Mouse (Mus musculus): ENCODE data around the gene Lin37. TPM values are rescaled to one million over a fixed set of nuclear protein-coding genes. Genes with fewer than 3 reads are reported as not detected.

Lin37 gene
- polyA plus RNA-seq, 1 experiment from 2014 or later = 58.7 TPM

GRCm38 (mm10) chr7:30524487-30524886, 35.2 kb downstream of the Lin37 start:
- H3K4me2 ChIP-seq (ENCODE audit: low read length) = no peak overlapping the region
- no peaks in the 10 kb centered on the region for H3K27me3 ChIP-seq (replicated peaks; ENCODE audit: control insufficient read depth, insufficient read depth, low read length)
- H3K9ac ChIP-seq (ENCODE audit: low read depth, low read length) = no peak overlapping the region
- peaks cover 49% of the 10 kb centered on the region for H3K36me3 ChIP-seq (ENCODE audit: control insufficient read depth, insufficient read depth, low read length)
- no peak overlapping the region for H3K4me3 ChIP-seq (ENCODE audit: low read length)
- no peak overlapping the region for H3K27ac ChIP-seq (ENCODE audit: low read depth, low read length)
- peaks cover 5% of the 10 kb centered on the region for H3K4me1 ChIP-seq (ENCODE audit: control insufficient read depth, insufficient read depth, low read depth, low read length)
- no peaks in the 10 kb centered on the region for H3K9me3 ChIP-seq (ENCODE audit: control insufficient read depth, low read length)
- 79% methylated on average over 6 of the region's 6 CpGs for WGBS
- ATAC-seq = no peak

- 74% methylated on average over 10 of the region's 10 CpGs for WGBS
- ATAC-seq = no peak
- Histone ChIP-seq H3K4me3 (ENCODE audit: low read length) (no peak overlapping the region), H3K27me3 (replicated peaks; ENCODE audit: control insufficient read depth, insufficient read depth, low read length) (no peaks in the 10 kb centered on the region), H3K9me3 (ENCODE audit: control insufficient read depth, low read length) (no peaks in the 10 kb centered on the region), H3K4me1 (ENCODE audit: control insufficient read depth, insufficient read depth, low read depth, low read length) (peaks cover 5% of the 10 kb centered on the region), H3K4me2 (ENCODE audit: low read length) (no peak overlapping the region), H3K27ac (ENCODE audit: low read depth, low read length) (no peak overlapping the region), H3K9ac (ENCODE audit: low read depth, low read length) (no peak overlapping the region), H3K36me3 (ENCODE audit: control insufficient read depth, insufficient read depth, low read length) (peaks cover 37% of the 10 kb centered on the region)
Observed at GRCm38 (mm10) chr7:30522871-30523270, 36.8 kb downstream of the Lin37 start.

- Histone ChIP-seq H3K27me3 (replicated peaks; ENCODE audit: control insufficient read depth, insufficient read depth, low read length) (no peaks in the 10 kb centered on the region), H3K27ac (ENCODE audit: low read depth, low read length) (no peak overlapping the region), H3K9me3 (ENCODE audit: control insufficient read depth, low read length) (no peaks in the 10 kb centered on the region), H3K4me1 (ENCODE audit: control insufficient read depth, insufficient read depth, low read depth, low read length) (peaks cover 5% of the 10 kb centered on the region), H3K36me3 (ENCODE audit: control insufficient read depth, insufficient read depth, low read length) (peaks cover 19% of the 10 kb centered on the region), H3K4me2 (ENCODE audit: low read length) (no peak overlapping the region), H3K9ac (ENCODE audit: low read depth, low read length) (no peak overlapping the region), H3K4me3 (ENCODE audit: low read length) (no peak overlapping the region)
- 66% methylated on average over 5 of the region's 5 CpGs for WGBS
- peak; percentile 3; the same call in 1 of the 2 replicates for ATAC-seq
Observed at GRCm38 (mm10) chr7:30520856-30521255, 38.8 kb downstream of the Lin37 start.

GRCm38 (mm10) chr7:30520396-30520795, 39.2 kb downstream of the Lin37 start:
- peak; percentile 15 for ATAC-seq
- no peak overlapping the region for H3K4me3 ChIP-seq (ENCODE audit: low read length)
- H3K27ac ChIP-seq (ENCODE audit: low read depth, low read length) = no peak overlapping the region
- WGBS = 58% methylated on average over 4 of the region's 4 CpGs
- H3K27me3 ChIP-seq (replicated peaks; ENCODE audit: control insufficient read depth, insufficient read depth, low read length) = no peaks in the 10 kb centered on the region
- H3K4me1 ChIP-seq (ENCODE audit: control insufficient read depth, insufficient read depth, low read depth, low read length) = peaks cover 5% of the 10 kb centered on the region
- no peak overlapping the region for H3K4me2 ChIP-seq (ENCODE audit: low read length)
- H3K9ac ChIP-seq (ENCODE audit: low read depth, low read length) = no peak overlapping the region
- peaks cover 15% of the 10 kb centered on the region for H3K36me3 ChIP-seq (ENCODE audit: control insufficient read depth, insufficient read depth, low read length)
- H3K9me3 ChIP-seq (ENCODE audit: control insufficient read depth, low read length) = no peaks in the 10 kb centered on the region

DNA sequence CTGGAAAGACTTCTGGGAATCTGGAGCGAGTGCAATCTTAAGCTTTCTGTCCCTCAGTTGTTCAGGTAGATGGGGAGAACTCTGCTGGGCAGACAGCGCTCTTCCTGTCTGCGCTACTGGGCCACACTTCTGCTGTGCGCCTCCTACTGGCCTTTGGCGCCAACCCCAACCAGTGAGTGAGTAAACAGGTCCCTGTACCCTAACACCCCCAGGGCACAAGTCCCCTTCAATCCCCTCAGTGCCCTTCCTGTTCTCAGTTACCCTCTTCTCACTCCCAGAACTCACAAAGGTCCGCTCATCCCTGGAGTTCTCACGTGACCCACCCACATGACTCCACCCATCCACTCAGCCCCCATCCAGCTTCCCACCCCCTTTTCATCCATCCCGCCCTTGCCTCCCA, 41.3 kb downstream of the Lin37 start:
- Histone ChIP-seq H3K4me2 (ENCODE audit: low read length) (no peak overlapping the region), H3K36me3 (ENCODE audit: control insufficient read depth, insufficient read depth, low read length) (peaks cover 5% of the 10 kb centered on the region), H3K4me3 (ENCODE audit: low read length) (no peak overlapping the region), H3K9ac (ENCODE audit: low read depth, low read length) (no peak overlapping the region), H3K27me3 (replicated peaks; ENCODE audit: control insufficient read depth, insufficient read depth, low read length) (no peaks in the 10 kb centered on the region), H3K27ac (ENCODE audit: low read depth, low read length) (no peak overlapping the region), H3K4me1 (ENCODE audit: control insufficient read depth, insufficient read depth, low read depth, low read length) (peaks cover 5% of the 10 kb centered on the region), H3K9me3 (ENCODE audit: control insufficient read depth, low read length) (no peaks in the 10 kb centered on the region)
- WGBS = 53% methylated on average over 6 of the region's 8 CpGs
- no peak for ATAC-seq

DNA sequence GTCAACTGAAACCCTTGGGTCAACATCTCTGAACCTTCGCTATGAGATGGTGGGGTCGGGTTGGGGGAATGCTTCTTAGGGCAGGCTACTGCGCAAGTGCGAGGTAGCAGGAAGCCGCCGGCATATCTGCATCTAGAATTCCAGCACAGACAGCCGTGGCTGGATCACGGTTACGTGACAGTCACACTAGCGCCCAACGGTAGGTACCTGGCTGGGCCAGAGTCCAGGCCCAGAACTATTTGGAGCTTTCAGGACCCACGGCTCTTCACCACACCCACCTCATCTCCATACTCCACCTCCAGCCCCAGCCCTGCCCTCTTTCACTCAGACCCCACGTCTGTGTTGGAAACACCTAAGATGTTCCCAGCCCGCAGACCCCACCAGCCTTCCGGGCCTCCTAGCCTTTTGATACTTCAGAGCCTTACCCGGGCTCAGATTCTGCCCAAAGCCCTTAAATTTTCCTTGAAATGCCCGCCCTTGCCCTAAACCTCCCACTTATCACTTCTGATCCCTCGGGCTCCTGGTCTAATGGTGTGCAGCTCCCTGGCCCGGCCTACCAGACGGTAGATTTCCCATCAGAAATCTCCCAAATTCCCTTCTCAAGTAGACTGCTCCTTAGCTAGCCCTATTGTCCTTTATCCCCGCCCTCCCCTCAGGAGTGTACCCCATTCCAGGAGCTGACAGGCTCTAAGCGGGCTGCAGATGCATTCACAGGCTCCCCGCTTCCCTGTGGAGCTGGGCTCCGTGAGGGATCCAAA, 44.5 kb downstream of the Lin37 start:
- no peak overlapping the region for H3K4me2 ChIP-seq (ENCODE audit: low read length)
- no peak overlapping the region for H3K27ac ChIP-seq (ENCODE audit: low read depth, low read length)
- 62% methylated on average over 24 of the region's 24 CpGs for WGBS
- no peak overlapping the region for H3K9ac ChIP-seq (ENCODE audit: low read depth, low read length)
- no peak for ATAC-seq
- H3K27me3 ChIP-seq (replicated peaks; ENCODE audit: control insufficient read depth, insufficient read depth, low read length) = no peaks in the 10 kb centered on the region
- H3K4me1 ChIP-seq (ENCODE audit: control insufficient read depth, insufficient read depth, low read depth, low read length) = no peaks in the 10 kb centered on the region; the same call in 1 of the 2 replicates
- no peaks in the 10 kb centered on the region for H3K36me3 ChIP-seq (ENCODE audit: control insufficient read depth, insufficient read depth, low read length)
- no peaks in the 10 kb centered on the region for H3K9me3 ChIP-seq (ENCODE audit: control insufficient read depth, low read length)
- no peak overlapping the region for H3K4me3 ChIP-seq (ENCODE audit: low read length)

DNA sequence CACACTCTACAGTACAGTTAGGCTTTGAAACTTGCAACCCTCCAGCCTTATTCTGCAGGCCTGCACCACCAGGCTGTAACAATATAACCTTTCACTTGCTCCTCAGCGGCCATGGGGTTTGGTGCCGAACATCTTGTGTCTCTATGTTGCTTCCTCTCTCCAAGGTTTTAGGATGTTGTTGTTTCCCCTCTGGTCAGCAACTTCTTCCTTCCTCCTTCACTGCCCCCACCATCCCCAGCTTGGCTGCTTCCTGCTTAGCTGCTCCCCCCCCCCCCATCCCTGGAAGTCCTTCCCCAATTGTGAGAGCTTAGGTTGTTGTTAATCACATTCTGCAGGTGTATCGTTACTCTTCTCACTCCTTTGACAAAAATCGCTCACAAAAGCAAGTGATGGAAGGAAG, 51.6 kb downstream of the Lin37 start:
- Histone ChIP-seq H3K9me3 (ENCODE audit: control insufficient read depth, low read length) (no peaks in the 10 kb centered on the region), H3K27ac (ENCODE audit: low read depth, low read length) (no peak overlapping the region), H3K27me3 (replicated peaks; ENCODE audit: control insufficient read depth, insufficient read depth, low read length) (no peaks in the 10 kb centered on the region), H3K36me3 (ENCODE audit: control insufficient read depth, insufficient read depth, low read length) (no peaks in the 10 kb centered on the region), H3K9ac (ENCODE audit: low read depth, low read length) (no peak overlapping the region), H3K4me1 (ENCODE audit: control insufficient read depth, insufficient read depth, low read depth, low read length) (no peaks in the 10 kb centered on the region), H3K4me2 (ENCODE audit: low read length) (no peak overlapping the region), H3K4me3 (ENCODE audit: low read length) (no peak overlapping the region)
- ATAC-seq = no peak
- WGBS = 71% methylated on average over 4 of the region's 4 CpGs

Small RNAs within 50 kb of the gene (microRNA-seq; reads per million reads assigned to microRNA genes)
- gene Gm38670 (0.83 reads per million), gene Mir3569 (1.2 reads per million)

Other genes with a start within 250 kb of the Lin37 start
- gene Syne4, start 245.0 kb downstream of the Lin37 start, polyA plus RNA-seq (2015; fragmentation: Nextera tagmentation; extraction: Ambion mirVana) = 14.6 and 14.8 TPM in 2 replicates
- 0.21 and 0.54 TPM in 2 replicates for gene E130208F15Rik, start 238.1 kb downstream of the Lin37 start, polyA plus RNA-seq (2015; fragmentation: Nextera tagmentation; extraction: Ambion mirVana)
- 16.8 and 17.0 TPM in 2 replicates for gene Sdhaf1, start 235.9 kb downstream of the Lin37 start, polyA plus RNA-seq (2015; fragmentation: Nextera tagmentation; extraction: Ambion mirVana)
- gene Lrfn3, start 197.1 kb downstream of the Lin37 start, polyA plus RNA-seq (2015; fragmentation: Nextera tagmentation; extraction: Ambion mirVana) = 15.8 and 16.8 TPM in 2 replicates
- gene Tyrobp, start 146.1 kb downstream of the Lin37 start, polyA plus RNA-seq (2015; fragmentation: Nextera tagmentation; extraction: Ambion mirVana) = 29.7 and 31.5 TPM in 2 replicates
- gene Hcst, start 140.0 kb downstream of the Lin37 start, polyA plus RNA-seq (2015; fragmentation: Nextera tagmentation; extraction: Ambion mirVana) = 0.95 and 0.97 TPM in 2 replicates
- 2.5 and 2.9 TPM in 2 replicates for gene Nfkbid, start 138.1 kb downstream of the Lin37 start, polyA plus RNA-seq (2015; fragmentation: Nextera tagmentation; extraction: Ambion mirVana)
- 742 and 752 TPM in 2 replicates for gene Aplp1, start 114.3 kb downstream of the Lin37 start, polyA plus RNA-seq (2015; fragmentation: Nextera tagmentation; extraction: Ambion mirVana)
- gene Kirrel2, start 102.1 kb downstream of the Lin37 start, polyA plus RNA-seq (2015; fragmentation: Nextera tagmentation; extraction: Ambion mirVana) = 3.0 and 4.2 TPM in 2 replicates
- gene Nphs1, start 101.5 kb downstream of the Lin37 start, polyA plus RNA-seq (2015; fragmentation: Nextera tagmentation; extraction: Ambion mirVana) = 0.98 and 1.7 TPM in 2 replicates
- not detected in 2 replicates for gene Prodh2, start 66.2 kb downstream of the Lin37 start, polyA plus RNA-seq (2015; fragmentation: Nextera tagmentation; extraction: Ambion mirVana)
- gene Arhgap33, start 24.8 kb downstream of the Lin37 start, polyA plus RNA-seq (2015; fragmentation: Nextera tagmentation; extraction: Ambion mirVana) = 94.8 and 134 TPM in 2 replicates
- 14.2 TPM in 2 replicates for gene Hspb6, start 7.7 kb downstream of the Lin37 start, polyA plus RNA-seq (2015; fragmentation: Nextera tagmentation; extraction: Ambion mirVana)
- gene Proser3, start 7.5 kb downstream of the Lin37 start, polyA plus RNA-seq (2015; fragmentation: Nextera tagmentation; extraction: Ambion mirVana) = 6.8 and 7.5 TPM in 2 replicates
- gene U2af1l4, start 3.5 kb upstream of the Lin37 start, polyA plus RNA-seq (2015; fragmentation: Nextera tagmentation; extraction: Ambion mirVana) = 86.8 and 96.9 TPM in 2 replicates
- 13.7 and 17.4 TPM in 2 replicates for gene Gm49396, start 3.5 kb upstream of the Lin37 start, polyA plus RNA-seq (2015; fragmentation: Nextera tagmentation; extraction: Ambion mirVana)
- gene Psenen, start 3.8 kb upstream of the Lin37 start, polyA plus RNA-seq (2015; fragmentation: Nextera tagmentation; extraction: Ambion mirVana) = 121 and 132 TPM in 2 replicates
- 4.0 and 6.8 TPM in 2 replicates for gene Igflr1, start 5.6 kb upstream of the Lin37 start, polyA plus RNA-seq (2015; fragmentation: Nextera tagmentation; extraction: Ambion mirVana)
- gene Kmt2b, start 28.9 kb upstream of the Lin37 start, polyA plus RNA-seq (2015; fragmentation: Nextera tagmentation; extraction: Ambion mirVana) = 8.1 and 9.3 TPM in 2 replicates
- 0.11 and 0.21 TPM in 2 replicates for gene Zbtb32, start 39.1 kb upstream of the Lin37 start, polyA plus RNA-seq (2015; fragmentation: Nextera tagmentation; extraction: Ambion mirVana)
- 0.70 and 0.72 TPM in 2 replicates for gene Upk1a, start 53.0 kb upstream of the Lin37 start, polyA plus RNA-seq (2015; fragmentation: Nextera tagmentation; extraction: Ambion mirVana)
- 1,112 and 1,310 TPM in 2 replicates for gene Cox6b1, start 66.3 kb upstream of the Lin37 start, polyA plus RNA-seq (2015; fragmentation: Nextera tagmentation; extraction: Ambion mirVana)
- not detected in 2 replicates for gene Etv2, start 76.0 kb upstream of the Lin37 start, polyA plus RNA-seq (2015; fragmentation: Nextera tagmentation; extraction: Ambion mirVana)
- 125 and 128 TPM in 2 replicates for gene Rbm42, start 90.5 kb upstream of the Lin37 start, polyA plus RNA-seq (2015; fragmentation: Nextera tagmentation; extraction: Ambion mirVana)
- 25.7 and 28.8 TPM in 2 replicates for gene Haus5, start 105.2 kb upstream of the Lin37 start, polyA plus RNA-seq (2015; fragmentation: Nextera tagmentation; extraction: Ambion mirVana)
- gene Pmis2, start 111.8 kb upstream of the Lin37 start, polyA plus RNA-seq (2015; fragmentation: Nextera tagmentation; extraction: Ambion mirVana) = not detected in 2 replicates
- not detected in 2 replicates for gene 2200002J24Rik, start 139.1 kb upstream of the Lin37 start, polyA plus RNA-seq (2015; fragmentation: Nextera tagmentation; extraction: Ambion mirVana)
- gene Atp4a, start 152.4 kb upstream of the Lin37 start, polyA plus RNA-seq (2015; fragmentation: Nextera tagmentation; extraction: Ambion mirVana) = 3.0 and 3.7 TPM in 2 replicates
- 278 and 301 TPM in 2 replicates for gene Tmem147, start 169.7 kb upstream of the Lin37 start, polyA plus RNA-seq (2015; fragmentation: Nextera tagmentation; extraction: Ambion mirVana)
- 0.82 and 1.1 TPM in 2 replicates for gene Gapdhs, start 183.8 kb upstream of the Lin37 start, polyA plus RNA-seq (2015; fragmentation: Nextera tagmentation; extraction: Ambion mirVana)
- 0.98 and 1.0 TPM in 2 replicates for gene Sbsn, start 191.6 kb upstream of the Lin37 start, polyA plus RNA-seq (2015; fragmentation: Nextera tagmentation; extraction: Ambion mirVana)
- gene Dmkn, start 203.9 kb upstream of the Lin37 start, polyA plus RNA-seq (2015; fragmentation: Nextera tagmentation; extraction: Ambion mirVana) = 1.8 and 2.2 TPM in 2 replicates
- gene Krtdap, start 228.1 kb upstream of the Lin37 start, polyA plus RNA-seq (2015; fragmentation: Nextera tagmentation; extraction: Ambion mirVana) = 0.38 TPM in 1 of 2 replicates, not detected in the other